Mouse (Mus musculus) hematopoietic stem cell, adult 5-6 weeks (primary cell): ENCODE data around the gene Tanc1. TPM values are rescaled to one million over a fixed set of nuclear protein-coding genes. Genes with fewer than 3 reads are reported as not detected.

Source experiments
- ATAC-seq, 2 experiments: fragments of 125-278 bp in 1 of 2; replicated peaks in 1 of 2; 2 replicates each; pipeline ENCODE4 v1.8.0; 2016 to 2017; ENCODE audit warnings: inconsistent platforms in 2 of 2, mild to moderate bottlenecking in 2 of 2, moderate number of reproducible peaks in 2 of 2, low read depth in 1 of 2, moderate TSS enrichment in 1 of 2; ENCODE audit not compliant: low FRiP score in 2 of 2, poor library complexity in 2 of 2, severe bottlenecking in 2 of 2, insufficient read depth in 1 of 2, low TSS enrichment in 1 of 2
- total RNA-seq: library from RNA; stranded (forward); fragments of 172-1452, 232-1000 nt; gene quantifications from 2 replicates; pipeline ENCODE4 v1.2.3, GENCODE M21; 2017

The Tanc1 gene
- 10.3 and 11.0 TPM in 2 replicates for total RNA-seq

DNA sequence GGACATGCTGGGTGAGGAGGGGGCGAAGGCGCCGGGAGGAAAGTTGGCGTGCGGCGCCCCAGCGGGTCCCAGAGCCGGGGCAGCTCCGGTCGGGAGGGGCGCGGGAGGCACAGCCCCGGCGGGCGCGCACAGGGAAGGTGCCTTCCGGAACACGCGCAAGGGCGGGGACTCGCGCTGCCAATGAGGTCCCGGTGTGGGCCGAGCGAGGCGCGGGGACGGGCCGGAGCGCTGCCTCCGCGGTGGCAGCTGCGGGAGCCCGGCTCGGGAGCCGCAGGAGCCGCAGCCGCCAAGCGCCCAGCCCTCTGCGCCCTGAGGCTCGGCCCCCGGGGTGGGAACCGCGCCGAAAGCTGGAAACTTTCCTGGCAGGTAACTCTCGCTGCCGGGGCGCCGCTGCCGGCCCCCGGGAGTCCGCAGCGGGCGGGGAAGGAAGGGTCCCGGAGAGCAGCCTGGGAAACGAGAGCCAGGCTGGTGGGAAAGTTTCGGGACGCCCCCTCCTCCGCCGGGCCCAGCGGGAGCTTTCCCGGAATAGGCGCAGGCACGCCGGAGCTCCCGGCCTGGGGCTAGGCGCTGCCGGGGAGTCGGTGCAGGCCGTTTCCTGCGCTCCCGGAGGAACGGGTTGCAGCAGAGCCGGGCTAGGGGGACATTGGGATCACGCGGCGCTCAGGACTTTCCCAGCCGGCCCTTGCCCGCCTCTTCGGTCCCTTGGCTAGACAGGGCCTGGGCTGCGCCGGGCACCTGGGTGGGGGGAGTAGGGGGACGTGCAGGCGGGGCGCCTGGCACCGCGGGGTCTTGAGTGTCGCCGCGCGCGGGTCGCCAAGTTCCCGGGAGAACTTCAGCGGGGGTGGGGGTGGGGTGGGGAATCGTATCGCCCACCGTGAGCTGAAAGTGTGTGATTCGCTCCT, at the start of gene Tanc1:
Tanc1 (plus strand) TSS at position 212 of the 902 bp plus-strand sequence.
- peak; percentile 87 to 92 for ATAC-seq

DNA sequence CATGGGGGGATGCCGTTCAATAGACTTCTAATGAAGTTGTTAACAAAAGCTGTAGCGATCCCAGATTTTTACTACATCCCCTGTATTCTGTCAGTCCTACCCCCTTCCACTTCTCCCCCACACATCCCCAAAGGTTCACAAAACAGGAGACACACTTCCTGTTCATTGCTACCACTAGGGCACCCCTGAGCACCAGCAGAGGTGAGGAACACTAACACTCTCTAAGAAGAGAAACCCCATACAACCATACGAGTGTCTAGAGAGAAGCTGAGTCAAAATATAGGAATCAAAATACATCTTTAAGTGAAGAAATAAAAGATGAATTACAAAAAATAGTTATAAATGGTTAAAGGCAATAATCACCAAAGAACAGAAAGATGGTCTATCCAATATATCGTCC, 49.6 kb upstream of the Tanc1 start:
- ATAC-seq = no peak

DNA sequence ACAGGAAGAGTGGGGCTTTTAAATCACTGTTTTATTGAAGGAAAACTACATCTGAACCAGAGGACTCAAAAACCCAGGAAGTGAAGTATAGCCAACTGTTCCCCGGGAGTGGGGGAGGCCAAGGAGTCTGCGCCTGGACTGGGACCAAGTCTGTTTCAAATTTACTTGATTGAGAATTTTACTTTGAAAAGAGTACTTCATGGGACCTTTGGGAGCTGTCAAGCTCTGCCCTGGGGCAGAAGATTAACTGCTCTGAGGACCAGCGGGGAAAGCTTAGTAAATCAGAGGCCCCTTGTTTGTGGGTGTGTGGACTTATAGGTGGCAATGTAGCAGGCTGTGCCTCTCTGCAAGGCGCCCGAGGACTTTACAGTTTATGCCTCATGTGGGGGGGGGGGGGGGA, 49.1 kb upstream of the Tanc1 start:
- ATAC-seq = no peak

DNA sequence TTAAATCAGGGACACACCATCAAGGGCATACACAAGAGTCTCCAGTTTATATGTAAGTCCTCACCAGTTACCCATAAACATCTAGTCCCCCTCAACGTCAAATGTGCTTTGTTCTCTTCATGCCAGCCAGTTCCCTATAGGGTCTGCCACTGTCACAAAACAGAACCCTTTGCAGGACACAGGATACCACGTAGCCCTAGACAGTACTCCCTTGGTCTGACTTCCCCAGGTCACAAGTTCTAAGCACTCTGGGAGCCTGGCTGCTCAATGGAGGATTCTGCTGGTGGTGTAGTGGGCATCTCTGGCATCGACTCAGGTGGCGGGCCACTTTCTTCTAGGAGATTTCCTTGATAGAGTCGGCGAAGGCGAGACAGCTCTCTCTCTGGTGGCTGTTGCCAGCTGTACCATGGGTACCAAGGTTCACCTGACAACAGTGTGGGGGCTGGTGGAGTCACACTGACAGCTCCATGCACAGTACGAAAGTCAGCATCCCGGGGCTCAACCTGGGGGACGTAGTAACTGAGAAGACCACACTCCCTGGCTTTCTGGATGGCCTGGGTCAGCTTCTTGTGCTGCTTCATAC, 47.7 kb upstream of the Tanc1 start:
- ATAC-seq = peak in 1 of 2 experiments; percentile 27; a peak in 1 of 4 replicates

DNA sequence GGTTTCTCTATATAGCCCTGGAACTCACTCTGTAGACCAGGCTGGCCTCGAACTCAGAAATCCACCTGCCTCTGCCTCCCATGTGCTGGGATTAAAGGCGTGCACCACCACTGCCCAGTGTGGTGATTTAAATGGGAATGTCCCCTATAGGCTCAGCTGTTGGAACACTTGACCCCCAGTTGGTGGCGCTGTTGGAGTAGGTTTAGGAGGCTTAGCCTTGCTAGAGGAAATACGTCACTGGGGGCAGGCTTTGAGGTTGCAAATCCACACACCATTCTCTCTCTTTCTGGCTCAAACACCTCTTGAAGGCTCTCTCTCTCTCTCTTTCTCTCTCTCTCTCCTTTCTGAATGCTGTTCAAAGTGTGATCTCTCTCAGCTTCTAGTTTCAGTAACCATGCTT, 46.9 kb upstream of the Tanc1 start:
- ATAC-seq = no peak

DNA sequence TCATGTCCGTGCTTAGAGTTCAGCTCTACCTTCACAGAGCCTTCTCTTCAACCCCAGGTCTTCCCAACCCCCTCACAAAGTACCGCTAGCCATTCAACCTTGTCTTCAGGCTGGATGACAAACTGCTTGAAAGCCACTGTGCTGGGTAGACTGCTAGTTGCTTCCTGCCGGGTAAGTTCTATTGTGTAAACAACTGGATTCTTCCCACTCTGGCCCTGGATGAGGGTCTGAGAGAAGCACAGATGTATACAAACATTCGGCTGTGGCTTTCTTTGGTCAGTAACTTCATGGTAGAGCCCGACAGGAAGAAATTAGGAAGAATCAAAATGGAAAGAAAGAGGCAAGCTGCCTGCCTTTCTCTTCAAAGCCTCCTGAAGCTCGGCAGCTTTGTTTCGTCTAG, 30.9 kb upstream of the Tanc1 start:
- ATAC-seq = no peak

DNA sequence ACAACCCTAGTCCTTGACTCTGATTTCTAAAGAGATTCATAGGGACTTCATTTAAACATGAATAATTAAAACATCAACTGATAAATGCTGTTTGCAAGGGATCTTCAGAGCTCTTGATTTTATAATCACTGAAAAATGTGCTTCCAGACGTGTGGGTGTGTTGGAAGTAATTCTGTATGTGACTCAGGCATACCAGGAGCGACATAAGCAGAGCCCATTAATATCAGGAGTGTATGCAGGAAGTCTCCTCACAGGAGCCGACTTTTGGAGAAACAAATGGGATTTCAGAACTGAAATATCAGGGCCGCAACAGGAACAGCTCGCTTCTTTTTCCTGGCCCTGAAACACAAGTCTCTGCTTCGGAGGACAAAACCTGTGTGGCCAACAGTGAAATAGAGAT, 27.9 kb upstream of the Tanc1 start:
- no peak for ATAC-seq

DNA sequence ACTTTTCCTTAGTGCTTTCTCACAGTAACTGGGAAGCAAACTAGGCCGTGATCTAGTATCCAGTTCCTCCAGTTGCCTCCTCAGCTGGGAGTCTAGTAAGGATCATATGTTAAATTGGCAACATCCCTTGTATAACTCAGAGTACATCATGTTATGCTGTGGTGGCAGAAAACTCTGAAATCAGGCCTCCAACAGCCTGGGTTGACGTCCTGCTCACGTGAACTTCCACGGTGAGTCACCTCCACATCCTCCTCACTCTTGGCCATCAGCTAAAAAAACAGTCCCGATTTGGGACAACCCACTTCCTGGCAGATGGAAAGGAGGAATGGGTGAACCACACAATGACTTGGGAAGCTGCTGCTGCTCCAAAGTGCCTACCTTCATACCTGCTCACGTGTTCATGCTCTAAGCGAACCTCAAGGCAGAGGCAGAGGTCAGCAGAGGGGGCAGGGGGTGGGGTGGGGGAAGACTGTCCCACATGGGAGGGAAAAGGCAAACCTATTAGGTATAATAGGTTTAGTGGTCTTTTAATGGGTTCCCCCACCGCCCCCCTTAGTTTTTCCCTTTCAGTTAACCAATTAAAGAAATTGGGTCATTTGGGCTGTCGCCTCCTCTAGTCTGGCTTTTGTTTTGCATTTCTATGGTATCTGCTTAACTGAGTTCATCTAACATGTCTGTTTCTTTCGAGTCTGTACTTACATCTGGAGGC, 24.3 kb upstream of the Tanc1 start:
- ATAC-seq = no peak

DNA sequence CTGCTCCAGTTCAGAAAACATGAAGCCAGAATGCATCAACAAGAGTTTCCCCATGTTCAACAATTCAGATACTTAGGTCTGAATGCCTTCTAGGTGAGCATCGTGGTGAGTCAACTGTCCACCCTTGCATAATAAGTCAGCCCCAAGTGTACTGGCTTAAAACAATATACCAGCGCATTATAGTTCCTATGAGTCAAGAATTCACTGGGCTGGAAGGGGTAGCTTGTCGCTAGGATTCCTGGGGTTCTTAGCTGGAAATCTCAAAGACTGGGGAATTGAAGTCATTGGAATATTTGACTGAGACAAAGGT, 23.8 kb upstream of the Tanc1 start:
- no peak for ATAC-seq

DNA sequence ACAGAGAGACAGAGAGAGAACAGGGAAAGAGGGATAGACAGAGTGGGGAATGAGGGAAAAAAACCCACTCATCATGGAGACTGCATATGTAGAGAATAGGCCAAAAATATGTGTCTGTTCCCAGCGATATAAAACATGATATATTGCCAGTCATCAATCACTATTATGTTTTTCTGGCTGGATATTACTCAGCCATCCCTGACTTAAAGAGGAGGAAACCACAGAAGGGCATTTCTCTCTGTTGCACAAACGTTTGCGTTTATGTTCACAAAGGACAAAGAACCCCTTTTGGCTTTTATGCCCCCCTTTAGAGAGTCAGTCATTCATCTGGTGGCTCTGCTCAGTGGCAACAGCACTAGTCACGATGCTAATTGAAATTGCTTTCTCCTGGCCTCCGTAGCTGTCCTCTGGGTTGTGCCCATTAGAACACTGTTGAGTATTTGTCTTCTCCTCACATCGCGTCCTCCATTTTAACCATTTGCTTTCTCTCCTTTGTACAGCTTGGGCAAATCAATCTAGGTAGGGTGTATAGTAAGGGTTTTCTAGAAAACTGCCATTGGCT, 18.4 kb upstream of the Tanc1 start:
- no peak for ATAC-seq

DNA sequence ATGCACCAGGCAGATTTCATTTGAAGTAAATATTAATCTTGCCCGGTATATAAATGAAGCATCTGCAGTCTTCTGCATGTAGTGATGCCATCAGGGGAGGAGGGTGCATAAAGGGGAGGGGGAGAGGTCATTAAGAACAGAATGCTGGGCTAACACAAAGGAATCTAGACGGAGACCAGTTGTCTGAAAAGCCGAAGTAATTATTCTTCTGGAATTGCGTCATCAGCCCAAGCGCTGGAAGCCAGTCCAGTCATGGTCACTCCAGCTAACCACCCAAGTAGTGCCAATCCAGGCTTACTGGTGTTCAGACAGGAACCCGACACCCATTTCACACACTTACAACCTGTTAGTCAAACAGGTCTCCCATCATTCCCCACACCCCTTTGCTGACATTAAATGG, 17.7 kb upstream of the Tanc1 start:
- no peak for ATAC-seq

DNA sequence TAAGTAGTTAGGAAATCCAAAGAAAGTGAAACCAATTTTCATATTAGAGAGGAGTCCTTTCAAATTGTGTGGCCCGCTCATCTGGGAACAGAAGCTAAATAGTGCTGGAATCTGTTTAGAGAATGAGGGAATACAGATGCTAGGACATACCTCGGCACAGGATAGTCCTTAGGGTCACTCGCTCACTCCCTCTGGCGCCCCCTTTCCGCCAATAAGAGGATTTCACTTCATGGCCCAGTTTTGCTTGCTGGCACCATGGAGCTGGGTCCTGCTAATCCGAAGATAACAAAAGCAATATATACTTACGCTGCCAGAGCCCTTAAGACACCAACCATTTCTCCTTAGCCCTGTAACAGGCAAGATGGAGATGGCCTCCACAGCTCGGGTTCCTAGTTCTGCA, 15.3 kb upstream of the Tanc1 start:
- no peak for ATAC-seq

DNA sequence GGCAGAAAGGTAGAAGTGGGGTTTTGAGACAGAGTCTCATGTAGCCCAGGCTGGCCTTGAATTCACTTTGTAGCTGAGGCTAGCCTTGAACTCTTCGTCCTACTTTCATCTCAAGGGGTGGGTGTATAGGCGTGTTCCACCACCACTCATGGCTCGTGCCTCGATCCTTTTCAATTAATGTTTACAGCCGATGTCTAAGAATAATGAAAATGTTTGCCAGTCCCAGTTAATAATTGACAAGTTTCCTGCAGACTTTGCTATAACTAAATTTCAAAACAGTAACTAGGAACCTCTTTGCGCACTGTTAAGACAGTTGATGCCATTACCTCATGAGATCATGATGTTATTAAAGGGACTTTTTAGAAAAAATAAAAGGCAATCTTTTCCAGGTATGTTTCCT, 13.6 kb upstream of the Tanc1 start:
- no peak for ATAC-seq

DNA sequence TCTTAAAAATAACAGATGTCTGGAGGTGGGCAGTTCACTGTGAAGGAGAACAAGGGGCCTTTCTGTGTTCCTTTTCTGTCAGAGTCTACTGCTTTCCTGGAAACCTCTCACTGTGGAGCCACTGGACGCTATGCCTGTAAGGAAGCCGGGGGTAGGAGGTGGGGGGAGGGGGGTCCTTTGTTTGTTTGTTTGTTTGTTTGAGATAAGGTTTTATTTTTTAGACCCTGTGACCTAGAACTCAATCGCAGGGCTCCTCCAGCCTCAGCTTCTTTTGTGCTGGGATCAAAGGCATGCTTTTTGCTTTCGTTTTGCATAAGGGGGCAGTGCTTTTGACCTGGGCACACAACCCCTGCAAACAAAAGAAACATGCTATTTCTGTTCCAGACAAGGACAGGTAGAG, 12.9 kb upstream of the Tanc1 start:
- ATAC-seq = no peak

DNA sequence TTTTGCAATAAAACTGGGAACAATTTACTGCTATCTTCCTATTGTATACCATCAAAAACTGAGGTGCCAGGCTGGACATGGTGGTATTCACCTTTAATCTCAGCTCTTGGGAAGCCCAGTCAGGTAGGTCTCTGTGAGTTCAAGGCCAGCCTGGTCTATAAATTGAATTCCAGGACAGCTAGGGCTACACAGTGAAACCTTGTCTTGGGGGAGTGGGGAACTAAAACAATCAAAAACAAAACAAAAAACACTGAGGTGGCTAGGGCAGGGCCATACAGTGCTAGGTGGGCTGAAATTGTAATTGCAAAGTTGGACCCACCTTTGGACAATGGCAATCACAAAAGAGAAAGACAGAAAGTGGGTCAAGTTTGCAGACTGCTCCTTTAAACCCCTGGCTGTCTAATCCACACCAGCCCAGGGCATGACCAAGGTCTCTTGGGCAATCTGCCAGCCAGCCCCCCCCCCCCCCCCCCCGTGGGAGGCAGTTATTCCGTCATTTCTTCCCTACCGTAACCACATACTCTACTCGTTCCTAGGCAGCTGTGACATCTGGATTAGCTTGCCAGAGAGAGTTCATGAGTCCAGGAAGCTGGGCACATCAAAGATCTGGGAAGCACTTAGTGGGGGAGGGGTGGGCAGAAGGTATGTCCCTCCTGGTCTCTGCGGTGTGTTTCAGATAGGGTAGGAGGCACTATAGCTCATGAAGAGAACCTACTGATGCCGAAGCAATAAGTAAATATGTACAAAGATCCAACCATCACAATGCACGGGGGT, 12.3 kb upstream of the Tanc1 start:
- 0 out of 4 replicates have a peak, but pooled peaks have one; percentile 17 to 42 for ATAC-seq

DNA sequence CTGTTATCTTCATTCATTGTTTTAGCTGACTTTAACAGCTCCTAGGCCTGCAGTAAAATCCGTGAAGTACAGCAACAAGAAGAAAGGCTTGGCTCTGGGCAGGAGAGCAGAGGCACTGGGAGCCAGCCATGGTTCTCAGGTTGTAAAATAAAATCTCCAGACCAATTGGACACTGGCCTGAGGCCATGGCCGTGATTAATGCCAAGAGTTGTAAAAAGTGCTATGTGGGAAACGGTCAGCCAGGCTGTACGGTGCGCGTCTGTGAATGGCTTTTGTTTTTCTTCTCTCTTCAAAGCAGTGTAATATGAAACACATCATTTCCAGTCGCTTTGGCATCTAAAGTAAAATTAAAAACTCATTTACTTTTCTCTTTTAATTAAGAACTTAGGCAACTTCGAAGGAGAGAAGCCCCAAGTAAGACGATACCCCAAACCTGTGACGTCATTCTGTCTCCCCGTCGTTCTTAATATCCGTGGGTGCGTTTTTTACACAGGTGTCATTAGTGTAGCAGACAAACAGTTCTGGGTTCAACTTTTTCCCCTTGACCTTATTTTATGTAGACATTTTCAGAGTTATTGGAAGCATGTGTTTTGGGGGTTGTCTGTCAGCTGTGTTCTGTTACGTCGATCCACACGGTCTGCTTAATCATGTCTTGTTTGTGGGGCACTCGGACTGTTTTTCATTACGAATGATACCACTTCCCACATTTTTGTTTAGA, 11.6 kb upstream of the Tanc1 start:
- no peak for ATAC-seq

DNA sequence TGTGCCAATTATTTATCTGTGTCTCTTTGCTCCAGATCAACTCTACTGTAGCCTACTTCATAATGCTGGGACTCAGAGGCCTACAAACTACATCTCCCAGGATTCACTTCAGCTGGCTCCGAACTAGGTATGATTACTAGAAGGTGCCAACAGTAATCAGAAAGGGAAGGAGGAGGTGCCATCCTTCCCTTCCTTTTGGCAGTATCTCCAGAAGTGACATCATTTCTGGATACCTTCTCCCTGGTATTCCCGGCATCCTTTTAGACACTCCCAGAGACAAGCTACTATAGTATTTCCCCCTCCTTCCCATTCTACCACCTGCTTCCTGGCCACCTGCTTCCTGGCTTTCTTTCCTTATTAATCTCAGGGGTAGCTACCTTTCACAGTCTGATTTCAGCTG, 10.9 kb upstream of the Tanc1 start:
- ATAC-seq = no peak
